Mouse (Mus musculus) neural tube, embryonic 11.5 days (tissue): Measurements from ENCODE around the gene Capn15. TPM values are rescaled to one million over a fixed set of nuclear protein-coding genes. Genes with fewer than 3 reads are reported as not detected.

ENCODE experiments used
- ATAC-seq: fragments of 200-750 bp; cut with Nextera tagmentation; 2 replicates; pipeline ENCODE4 v1.8.0; 2017; ENCODE audit warnings: moderate number of reproducible peaks, mild to moderate bottlenecking, moderate TSS enrichment, moderate library complexity; ENCODE audit not compliant: insufficient read depth, low FRiP score, low TSS enrichment
- DNase-seq: peaks from one replicate; pipeline ENCODE4 v3.0.0-alpha.2; 2015; ENCODE audit warnings: low spot score
- H3K27ac ChIP-seq: fragments of 300-500 bp; sonication (generic); 2 replicates; pipeline ENCODE4 v1.5.1; 2014; ENCODE audit warnings: low read depth, mild to moderate bottlenecking, low read length
- H3K27me3 ChIP-seq: fragments of 300-500 bp; sonication (generic); 2 replicates; pipeline ENCODE4 v1.6.1; 2014; ENCODE audit warnings: mild to moderate bottlenecking, low read length, mixed read lengths; ENCODE audit not compliant: control insufficient read depth, insufficient read depth
- H3K36me3 ChIP-seq: fragments of 300-500 bp; sonication (generic); 2 replicates; pipeline ENCODE4 v1.6.1; 2014; ENCODE audit warnings: mild to moderate bottlenecking, low read length, moderate library complexity, mixed read lengths; ENCODE audit not compliant: control insufficient read depth, insufficient read depth
- H3K4me1 ChIP-seq: fragments of 300-500 bp; sonication (generic); 2 replicates; pipeline ENCODE4 v1.6.1; 2014; ENCODE audit warnings: low read length, mixed read lengths; ENCODE audit not compliant: control insufficient read depth, insufficient read depth
- H3K4me2 ChIP-seq: fragments of 300-500 bp; sonication (generic); 2 replicates; pipeline ENCODE4 v1.6.1; 2014; ENCODE audit warnings: low read depth, mild to moderate bottlenecking, moderate library complexity
- H3K4me3 ChIP-seq: fragments of 300-500 bp; sonication (generic); 2 replicates; pipeline ENCODE4 v1.5.1; 2014; ENCODE audit warnings: low read depth, low read length
- H3K9ac ChIP-seq: fragments of 300-500 bp; sonication (generic); 2 replicates; pipeline ENCODE4 v1.6.1; 2014; ENCODE audit warnings: mild to moderate bottlenecking, low read length
- H3K9me3 ChIP-seq: fragments of 300-500 bp; sonication (generic); 2 replicates; pipeline ENCODE4 v1.6.1; 2016; ENCODE audit warnings: low read length; ENCODE audit not compliant: control insufficient read depth
- WGBS: fragments of 180-500 bp; shearing (Covaris S2); extraction: QIAGEN DNeasy Blood & Tissue Kit; methylation state at CpG from one replicate; pipeline ENCODE4 v1.1.7; 2014; 5-methylcytosine and 5-hydroxymethylcytosine counted together
- polyA plus RNA-seq: library from polyadenylated mRNA; unstranded; fragments of >200 nt; fragmentation: Nextera tagmentation; extraction: Ambion mirVana; gene quantifications from 2 replicates; pipeline ENCODE4 v1.2.1, GENCODE M21; 2014

Gene Capn15
- polyA plus RNA-seq, 1 experiment from 2014 or later = 23.3 TPM

GRCm38 (mm10) chr17:25934526-25934925, 51.1 kb downstream of the Capn15 start:
- Histone ChIP-seq H3K4me2 (no peak overlapping the region), H3K9ac (no peak overlapping the region), H3K4me3 (no peak overlapping the region), H3K36me3 (peaks cover 24% of the 10 kb centered on the region), H3K27ac (no peak overlapping the region), H3K27me3 (no peaks in the 10 kb centered on the region), H3K9me3 (no peaks in the 10 kb centered on the region), H3K4me1 (no peaks in the 10 kb centered on the region)
- no peak for ATAC-seq
- no peak for DNase-seq
- WGBS = 88% methylated on average over 1 of the region's 1 CpGs

- ATAC-seq (no peak), DNase-seq (peak; percentile 2)
- Histone ChIP-seq H3K27me3 (no peaks in the 10 kb centered on the region), H3K4me2 (no peak overlapping the region), H3K27ac (no peak overlapping the region), H3K9ac (no peak overlapping the region), H3K4me1 (peaks cover 5% of the 10 kb centered on the region; the same call in 1 of the 2 replicates), H3K36me3 (peaks cover 16% of the 10 kb centered on the region), H3K4me3 (no peak overlapping the region), H3K9me3 (no peaks in the 10 kb centered on the region)
- 75% methylated on average over 2 of the region's 2 CpGs for WGBS
Measured at GRCm38 (mm10) chr17:25925348-25925747, 60.2 kb downstream of the Capn15 start.

GRCm38 (mm10) chr17:25922120-25922519, 63.5 kb downstream of the Capn15 start:
- Histone ChIP-seq H3K27ac (no peak overlapping the region), H3K27me3 (no peaks in the 10 kb centered on the region), H3K4me2 (no peak overlapping the region), H3K36me3 (peaks cover 2% of the 10 kb centered on the region; the same call in 1 of the 2 replicates), H3K4me1 (peaks cover 15% of the 10 kb centered on the region), H3K9ac (no peak overlapping the region), H3K9me3 (no peaks in the 10 kb centered on the region), H3K4me3 (no peak overlapping the region)
- ATAC-seq (no peak), DNase-seq (peak; percentile 2)
- 89% methylated on average over 5 of the region's 5 CpGs for WGBS

GRCm38 (mm10) chr17:25919786-25920642, 65.6 kb downstream of the Capn15 start:
- Histone ChIP-seq H3K9me3 (no peaks in the 10 kb centered on the region), H3K27me3 (no peaks in the 10 kb centered on the region), H3K9ac (peak overlapping the region; percentile 63), H3K4me1 (peaks cover 15% of the 10 kb centered on the region), H3K4me2 (peak overlapping the region; percentile 95), H3K4me3 (peak overlapping the region; percentile 94), H3K27ac (peak overlapping the region; percentile 89), H3K36me3 (no peaks in the 10 kb centered on the region)
- peak; percentile 99 for DNase-seq
- ATAC-seq = peak; percentile 98
- 0% methylated on average over 34 of the region's 40 CpGs for WGBS

GRCm38 (mm10) chr17:25919144-25919785, 66.3 kb downstream of the Capn15 start, which contains the start of gene Rab40c:
Rab40c (minus strand) TSS chr17:25919727.
- Histone ChIP-seq H3K9ac (peak within 1 kb of the TSS; percentile 80), H3K27ac (peak within 1 kb of the TSS; percentile 89), H3K27me3 (no peaks in the 10 kb centered on the region), H3K4me2 (peak within 1 kb of the TSS; percentile 95), H3K36me3 (no peaks in the 10 kb centered on the region), H3K4me3 (peak within 1 kb of the TSS; percentile 94), H3K4me1 (peaks cover 15% of the 10 kb centered on the region), H3K9me3 (no peaks in the 10 kb centered on the region)
- DNase-seq = peak; percentile 45
- under 1% methylated on average over 58 of the region's 78 CpGs for WGBS
- ATAC-seq = peak; percentile 5; the same call in 1 of the 2 replicates

- no peak overlapping the region for H3K27ac ChIP-seq
- ATAC-seq (no peak), DNase-seq (no peak)
- peak overlapping the region; percentile 95 for H3K4me2 ChIP-seq
- 86% methylated on average over 9 of the region's 9 CpGs for WGBS
- no peaks in the 10 kb centered on the region for H3K27me3 ChIP-seq
- H3K4me3 ChIP-seq = peak overlapping the region; percentile 94
- H3K4me1 ChIP-seq = peaks cover 15% of the 10 kb centered on the region
- H3K9ac ChIP-seq = peak overlapping the region; percentile 80
- H3K9me3 ChIP-seq = no peaks in the 10 kb centered on the region
- H3K36me3 ChIP-seq = no peaks in the 10 kb centered on the region
Measured at GRCm38 (mm10) chr17:25918037-25918750, 67.4 kb downstream of the Capn15 start.

- DNase-seq (no peak), ATAC-seq (no peak)
- no peaks in the 10 kb centered on the region for H3K27me3 ChIP-seq
- H3K36me3 ChIP-seq = no peaks in the 10 kb centered on the region
- H3K9me3 ChIP-seq = no peaks in the 10 kb centered on the region
- H3K4me2 ChIP-seq = no peak overlapping the region
- H3K4me3 ChIP-seq = no peak overlapping the region
- H3K9ac ChIP-seq = no peak overlapping the region
- H3K27ac ChIP-seq = no peak overlapping the region
- WGBS = 87% methylated on average over 8 of the region's 8 CpGs
- peaks cover 15% of the 10 kb centered on the region for H3K4me1 ChIP-seq
Measured at GRCm38 (mm10) chr17:25916931-25917647, 68.5 kb downstream of the Capn15 start.

- 87% methylated on average over 4 of the region's 4 CpGs for WGBS
- no peak for ATAC-seq
- H3K27me3 ChIP-seq = no peaks in the 10 kb centered on the region
Measured at GRCm38 (mm10) chr17:25914295-25914694, 71.3 kb downstream of the Capn15 start.

More at GRCm38 (mm10) chr17:25914295-25914694, 71.3 kb downstream of the Capn15 start:
- Histone ChIP-seq H3K4me3 (no peak overlapping the region), H3K9ac (no peak overlapping the region), H3K4me1 (peaks cover 11% of the 10 kb centered on the region), H3K36me3 (no peaks in the 10 kb centered on the region), H3K27ac (no peak overlapping the region), H3K4me2 (no peak overlapping the region), H3K9me3 (no peaks in the 10 kb centered on the region)
- no peak for DNase-seq
